Mouse (Mus musculus) limb, embryonic 11.5 days (tissue): ENCODE measurements around the gene Ehd4. TPM values are rescaled to one million over a fixed set of nuclear protein-coding genes. Genes with fewer than 3 reads are reported as not detected.

Experiments used
- ATAC-seq: fragments of 200-750 bp; cut with Nextera tagmentation; 2 replicates; pipeline ENCODE4 v1.8.0; 2017; ENCODE audit warnings: low read depth; ENCODE audit not compliant: insufficient number of reproducible peaks, low FRiP score, low TSS enrichment
- DNase-seq: peaks from one replicate; pipeline ENCODE4 v3.0.0-alpha.2; 2015; ENCODE audit warnings: low spot score
- H3K27ac ChIP-seq: fragments of 300-500 bp; sonication (generic); replicated peaks from 2 replicates; pipeline ENCODE4 v1.5.1; 2014; ENCODE audit warnings: low read depth, mild to moderate bottlenecking, low read length
- H3K27me3 ChIP-seq: fragments of 300-500 bp; sonication (generic); 2 replicates; pipeline ENCODE4 v1.6.1; 2014; ENCODE audit warnings: mild to moderate bottlenecking, low read length, mixed read lengths; ENCODE audit not compliant: control insufficient read depth, insufficient read depth
- H3K36me3 ChIP-seq: fragments of 300-500 bp; sonication (generic); 2 replicates; pipeline ENCODE4 v1.6.1; 2014; ENCODE audit warnings: mild to moderate bottlenecking, low read length, moderate library complexity, mixed read lengths; ENCODE audit not compliant: control insufficient read depth, insufficient read depth
- H3K4me1 ChIP-seq: fragments of 300-500 bp; sonication (generic); 2 replicates; pipeline ENCODE4 v1.6.1; 2014; ENCODE audit warnings: low read length, mixed read lengths; ENCODE audit not compliant: control insufficient read depth, insufficient read depth
- H3K4me2 ChIP-seq: fragments of 300-500 bp; sonication (generic); 2 replicates; pipeline ENCODE4 v1.6.1; 2014; ENCODE audit warnings: low read depth, mild to moderate bottlenecking, moderate library complexity; ENCODE audit not compliant: severe bottlenecking
- H3K4me3 ChIP-seq: fragments of 300-500 bp; sonication (generic); 2 replicates; pipeline ENCODE4 v1.5.1; 2014; ENCODE audit warnings: low read depth, low read length
- H3K9ac ChIP-seq: fragments of 300-500 bp; sonication (generic); 2 replicates; pipeline ENCODE4 v1.6.1; 2014; ENCODE audit warnings: mild to moderate bottlenecking, low read length
- H3K9me3 ChIP-seq: fragments of 300-500 bp; sonication (generic); 2 replicates; pipeline ENCODE4 v1.6.1; 2016; ENCODE audit warnings: low read length; ENCODE audit not compliant: control insufficient read depth
- WGBS: fragments of 180-500 bp; shearing (Covaris S2); extraction: QIAGEN DNeasy Blood & Tissue Kit; methylation state at CpG from one replicate; pipeline ENCODE4 v1.1.7; 2014; 5-methylcytosine and 5-hydroxymethylcytosine counted together
- polyA plus RNA-seq: library from polyadenylated mRNA; unstranded; fragments of >200 nt; fragmentation: Nextera tagmentation; extraction: Ambion mirVana; gene quantifications from 2 replicates; pipeline ENCODE4 v1.2.1, GENCODE M21; 2014

The Ehd4 gene
- polyA plus RNA-seq, 1 experiment from 2014 or later = 13.2 TPM

GRCm38 (mm10) chr2:120046486-120047310 is 107.7 kb downstream of the Ehd4 start:
- H3K9me3 ChIP-seq = no peaks in the 10 kb centered on the region
- no peak overlapping the region for H3K27ac ChIP-seq
- H3K4me2 ChIP-seq = no peak overlapping the region
- H3K9ac ChIP-seq = no peak overlapping the region
- H3K36me3 ChIP-seq = peaks cover 2% of the 10 kb centered on the region; the same call in 1 of the 2 replicates
- H3K4me3 ChIP-seq = no peak overlapping the region
- ATAC-seq = no peak
- no peak for DNase-seq
- H3K27me3 ChIP-seq = no peaks in the 10 kb centered on the region
- WGBS = 64% methylated on average over 14 of the region's 14 CpGs
- H3K4me1 ChIP-seq = no peaks in the 10 kb centered on the region

- Histone ChIP-seq H3K27ac (no peak overlapping the region), H3K4me3 (no peak overlapping the region), H3K9ac (no peak overlapping the region), H3K4me2 (no peak overlapping the region), H3K9me3 (no peaks in the 10 kb centered on the region), H3K27me3 (no peaks in the 10 kb centered on the region), H3K36me3 (peaks cover 14% of the 10 kb centered on the region), H3K4me1 (no peaks in the 10 kb centered on the region)
- ATAC-seq (no peak), DNase-seq (no peak)
- WGBS = 82% methylated on average over 3 of the region's 3 CpGs
Measured at GRCm38 (mm10) chr2:120044676-120045075, 109.7 kb downstream of the Ehd4 start.

- Histone ChIP-seq H3K9me3 (no peaks in the 10 kb centered on the region), H3K36me3 (peaks cover 14% of the 10 kb centered on the region), H3K27me3 (no peaks in the 10 kb centered on the region), H3K4me2 (no peak overlapping the region), H3K4me1 (no peaks in the 10 kb centered on the region), H3K9ac (no peak overlapping the region), H3K4me3 (no peak overlapping the region), H3K27ac (no peak overlapping the region)
- DNase-seq (peak; percentile 38), ATAC-seq (0 out of 2 replicates have a peak, but pooled peaks have one; percentile 41)
- 55% methylated on average over 4 of the region's 4 CpGs for WGBS
Measured at GRCm38 (mm10) chr2:120044101-120044603, 110.3 kb downstream of the Ehd4 start.

GRCm38 (mm10) chr2:120040991-120041390 is 113.4 kb downstream of the Ehd4 start:
- no peaks in the 10 kb centered on the region for H3K27me3 ChIP-seq
- H3K4me2 ChIP-seq = no peak overlapping the region
- ATAC-seq = no peak
- 84% methylated on average over 5 of the region's 5 CpGs for WGBS
- H3K4me1 ChIP-seq = no peaks in the 10 kb centered on the region
- no peaks in the 10 kb centered on the region for H3K9me3 ChIP-seq
- H3K36me3 ChIP-seq = peaks cover 14% of the 10 kb centered on the region
- H3K27ac ChIP-seq = no peak overlapping the region
- H3K4me3 ChIP-seq = no peak overlapping the region
- no peak for DNase-seq
- H3K9ac ChIP-seq = no peak overlapping the region

Other genes starting within 250 kb of the Ehd4 start
- 2.9 and 3.5 TPM in 2 replicates for gene Mapkbp1, start 181.9 kb downstream of the Ehd4 start, polyA plus RNA-seq
- gene Jmjd7, start 127.1 kb downstream of the Ehd4 start, polyA plus RNA-seq = 18.5 and 22.2 TPM in 2 replicates
- 1.6 and 3.5 TPM in 2 replicates for gene Gm28042, start 127.1 kb downstream of the Ehd4 start, polyA plus RNA-seq
- gene Pla2g4b, start 121.2 kb downstream of the Ehd4 start, polyA plus RNA-seq = 1.4 and 1.9 TPM in 2 replicates
- gene Pla2g4e, start 90.7 kb upstream of the Ehd4 start, polyA plus RNA-seq = 0.11 TPM in 1 of 2 replicates, not detected in the other
- 0.11 and 0.24 TPM in 2 replicates for gene Pla2g4d, start 134.6 kb upstream of the Ehd4 start, polyA plus RNA-seq
- gene Pla2g4f, start 159.6 kb upstream of the Ehd4 start, polyA plus RNA-seq = not detected in 2 replicates
- gene Vps39, start 198.5 kb upstream of the Ehd4 start, polyA plus RNA-seq = 28.3 and 30.2 TPM in 2 replicates
- gene Ganc, start 249.3 kb upstream of the Ehd4 start, polyA plus RNA-seq = 6.6 and 6.7 TPM in 2 replicates
- gene Tmem87a, start 249.5 kb upstream of the Ehd4 start, polyA plus RNA-seq = 7.2 and 8.3 TPM in 2 replicates